ENCODE assay signal across 20 mouse cellular contexts in the genomic region with DNA sequence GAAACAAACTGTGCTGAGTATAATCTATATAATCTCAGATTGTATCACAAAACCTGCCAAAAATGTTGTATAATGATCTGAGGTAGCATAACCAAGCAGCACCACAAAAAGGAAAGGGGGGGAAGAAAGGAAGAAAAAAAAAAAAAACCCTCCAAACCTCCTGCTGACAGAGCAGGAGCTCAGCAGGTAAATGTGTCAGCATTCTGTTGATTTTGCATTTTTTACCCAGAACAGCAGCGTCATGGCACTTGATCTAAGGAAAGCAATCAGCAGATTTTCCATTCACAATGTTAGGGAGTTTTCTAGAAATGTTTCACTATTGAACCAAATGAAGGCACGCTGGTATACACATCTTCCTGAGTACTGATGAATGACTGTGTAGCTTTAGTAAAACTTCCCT. TPM values are rescaled to one million over a fixed set of nuclear protein-coding genes. Genes with fewer than 3 reads are reported as not detected.
DNase-seq lines count a peak whose midpoint lies in the region; ATAC-seq and TF ChIP-seq lines count a peak whose summit lies in the region.
"Had no signal": no experiment of that assay in that cellular context is flagged by ENCODE, and none has a peak within 500 bp of the region (broad histone marks: within the 10 kb centered on the region; RNA-seq: fewer than 3 reads in every experiment).

No protein-coding gene starts in this region.

- no peak overlapping the region for H3K9ac ChIP-seq in stomach, postnatal 0 days (ENCODE audit: low read length)
- H3K9ac ChIP-seq: embryonic facial prominence, embryonic 15.5 days; heart, embryonic 13.5 days had no signal

- peak overlapping the region; percentile 31; the same call in 1 of the 2 replicates for H3K27ac ChIP-seq in stomach, postnatal 0 days (replicated peaks)
- H3K27ac ChIP-seq: embryonic facial prominence, embryonic 15.5 days; forebrain, embryonic 10.5 days; gastrocnemius, adult 2 months had no signal

- WGBS in stomach, postnatal 0 days = 64% methylated on average over 2 of the region's 2 CpGs

- no peaks in the 10 kb centered on the region for H3K36me3 ChIP-seq in stomach, postnatal 0 days (ENCODE audit: control insufficient read depth, insufficient read depth, low read length)
- H3K36me3 ChIP-seq: embryonic facial prominence, embryonic 15.5 days had no signal

- H3K9me3 ChIP-seq in stomach, postnatal 0 days (ENCODE audit: control insufficient read depth, low read length) = no peaks in the 10 kb centered on the region
- H3K9me3 ChIP-seq: embryonic facial prominence, embryonic 15.5 days; heart, embryonic 13.5 days had no signal

- H3K4me3 ChIP-seq in stomach, postnatal 0 days (ENCODE audit: low read depth, low read length) = no peak overlapping the region
- H3K4me3 ChIP-seq: embryonic facial prominence, embryonic 15.5 days; erythroblast, embryonic 14.5 days; forebrain, embryonic 10.5 days; gastrocnemius, adult 2 months; heart, embryonic 13.5 days had no signal

- no peak for TF ChIP-seq EP300 in stomach, postnatal 0 days (optimal IDR thresholded peaks at IDR 0.05)

- H3K27me3 ChIP-seq in stomach, postnatal 0 days (ENCODE audit: control insufficient read depth, insufficient read depth, low read length) = no peaks in the 10 kb centered on the region
- H3K27me3 ChIP-seq: embryonic facial prominence, embryonic 15.5 days; heart, embryonic 13.5 days had no signal

- no peak for ATAC-seq in stomach, postnatal 0 days (ENCODE audit: low FRiP score, low TSS enrichment)
- ATAC-seq: forebrain, embryonic 14.5 days; hindbrain, embryonic 16.5 days had no signal

- peak; percentile 83 for DNase-seq in CD4-positive helper T cell, adult 2 months (ENCODE audit: low read depth, low spot score)
- peak; percentile 58 for DNase-seq in CD4-positive, CD25-positive, alpha-beta regulatory T cell, adult 2 months (ENCODE audit: low read depth, low spot score)
- peak; percentile 79 for DNase-seq in induced T-regulatory cell, adult 2 months (ENCODE audit: low read depth)
- DNase-seq in stomach, postnatal 0 days (ENCODE audit: low spot score) = no peak
- DNase-seq in gastrocnemius, adult 8-10 months (ENCODE audit: low spot score in 2 of 2) = no peak
- no peak for DNase-seq in embryo, embryonic 10.5 days (ENCODE audit: low spot score)
- DNase-seq: adrenal gland, adult 8-10 months; adrenal gland, postnatal 36 days; cerebellum, adult 2 months; cerebellum, postnatal 10 days; embryo, embryonic 11 days; gastrocnemius, adult 2 months; gastrocnemius, postnatal 36 days; heart, postnatal 36 days had no signal

- no peak for TF ChIP-seq CTCF in stomach, postnatal 0 days (IDR thresholded peaks at IDR 0.05; ENCODE audit: low read depth)

- H3K4me1 ChIP-seq in stomach, postnatal 0 days (replicated peaks; ENCODE audit: control insufficient read depth, insufficient read depth) = no peaks in the 10 kb centered on the region
- H3K4me1 ChIP-seq: embryonic facial prominence, embryonic 15.5 days; forebrain, embryonic 10.5 days had no signal

- no peak overlapping the region for H3K4me2 ChIP-seq in stomach, postnatal 0 days (replicated peaks; ENCODE audit: low read depth)
- H3K4me2 ChIP-seq: embryonic facial prominence, embryonic 15.5 days; heart, embryonic 13.5 days had no signal

RNA-seq across cellular contexts. Expression of a gene that starts 56.8 kb away (rescaled TPM):
- 20.8 TPM in 2 replicates for polyA plus RNA-seq in stomach, postnatal 0 days (2015; fragmentation: Nextera tagmentation; extraction: Ambion mirVana)
- total RNA-seq in gastrocnemius, adult 8-10 months (2022) = 10 to 100 TPM; 17.8 to 22.5 (median 18.8) TPM

Comparison
In these comparisons a context has a peak if more than half of its experiments do, and no peak if none do; other contexts are left out.
1. DNase-seq: peak in CD4-positive helper T cell, adult 2 months (single experiment), CD4-positive, CD25-positive, alpha-beta regulatory T cell, adult 2 months (single experiment) and induced T-regulatory cell, adult 2 months (single experiment); none in stomach, postnatal 0 days (single experiment), gastrocnemius, adult 8-10 months (0 of 2) and embryo, embryonic 10.5 days (single experiment).